Mouse (Mus musculus): ENCODE data around the gene 2610507B11Rik. TPM values are rescaled to one million over a fixed set of nuclear protein-coding genes. Genes with fewer than 3 reads are reported as not detected.
"Not testable (repeated sequence)": the region's sequence is repeated elsewhere in the genome, so short reads cannot be mapped to it uniquely, and the experiment has no call there.

The 2610507B11Rik gene
- total RNA-seq, 2 experiments from 2014 or later, result 176 to 177 TPM

DNA sequence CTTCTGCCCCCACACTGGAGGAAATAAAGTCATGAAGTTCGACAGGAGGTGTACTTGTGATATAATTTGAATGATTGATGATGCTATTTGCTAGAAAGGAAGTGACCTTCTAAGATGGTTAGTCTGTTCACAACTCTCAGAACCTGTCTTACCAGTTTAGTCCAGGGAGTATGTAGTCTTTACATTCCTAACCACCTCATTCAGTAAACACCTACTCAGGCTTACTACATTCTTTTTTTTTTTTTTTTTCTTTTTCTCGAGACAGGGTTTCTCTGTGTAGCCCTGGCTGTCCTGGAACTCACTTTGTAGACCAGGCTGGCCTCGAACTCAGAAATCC lies 14.6 kb upstream of the 2610507B11Rik start:
- intact Hi-C loops (cut with DNase I), result loop anchor here (2.0 kb wide), 1 partner anchor 14 kb away; the partner anchor contains the start of gene 2610507B11Rik
- DNase-seq (ENCODE audit: extremely low spot score in 1 of 2, low spot score in 2 of 2), result no peak
- TF ChIP-seq CTCF (IDR thresholded peaks at IDR 0.05), result no peak
- 0 out of 2 replicates have a peak overlapping the region, but pooled peaks have one; percentile 85 for H3K4me3 ChIP-seq
- H3K27ac ChIP-seq, result no peak overlapping the region

DNA sequence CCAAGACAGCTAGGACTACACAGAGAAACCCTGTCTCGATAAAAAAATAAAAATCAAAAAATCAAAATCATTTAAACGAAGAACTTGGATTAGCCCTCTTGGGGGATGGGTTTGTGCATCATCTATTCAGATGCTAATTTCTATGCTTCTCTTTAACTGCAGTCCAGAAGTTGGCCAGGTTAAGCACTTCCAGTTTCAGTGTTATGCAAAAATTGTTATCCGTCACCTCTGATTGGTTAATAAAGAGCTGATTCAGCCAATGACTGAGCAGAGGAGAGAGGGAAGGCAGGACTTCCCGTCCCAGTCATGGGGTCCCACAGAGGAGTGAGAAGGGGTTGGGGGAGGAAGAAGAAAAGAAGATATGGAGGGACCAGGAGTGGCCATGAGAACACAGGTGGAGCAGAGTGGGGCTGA lies 13.8 kb upstream of the 2610507B11Rik start:
- Histone ChIP-seq H3K4me3 (no peak overlapping the region), H3K27ac (no peak overlapping the region)
- DNase-seq (ENCODE audit: extremely low spot score in 1 of 2, low spot score in 2 of 2), result no peak
- intact Hi-C loops (cut with DNase I), result loop anchor here (2.0 kb wide), 1 partner anchor 13 kb away; the partner anchor contains the start of gene 2610507B11Rik
- TF ChIP-seq CTCF (IDR thresholded peaks at IDR 0.05), result no peak

DNA sequence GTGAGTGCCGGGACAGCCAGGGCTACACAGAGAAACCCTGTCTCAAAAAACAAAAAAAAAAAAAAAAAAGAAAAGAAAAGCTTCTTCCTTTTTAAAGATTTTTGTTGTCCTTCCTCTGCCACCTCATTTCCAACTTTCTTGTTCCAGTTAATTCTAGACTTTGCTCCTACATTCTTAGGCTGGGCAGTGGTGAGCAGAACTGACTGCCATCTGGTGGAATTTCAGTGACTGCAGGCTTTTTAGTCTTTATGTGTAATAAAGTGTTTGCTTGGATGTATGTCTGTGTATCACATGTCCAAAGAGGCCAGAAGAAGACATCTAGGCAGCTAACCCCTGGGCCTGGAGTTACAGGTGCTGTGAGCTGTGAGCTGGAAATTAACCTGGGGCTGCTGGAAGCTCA lies 4.9 kb upstream of the 2610507B11Rik start:
- no peak overlapping the region for H3K4me3 ChIP-seq
- intact Hi-C loops (cut with DNase I), result no loop called here
- peak; percentile 47 for TF ChIP-seq CTCF (IDR thresholded peaks at IDR 0.05)
- no peak for DNase-seq (ENCODE audit: extremely low spot score in 1 of 2, low spot score in 2 of 2)
- H3K27ac ChIP-seq, result no peak overlapping the region

DNA sequence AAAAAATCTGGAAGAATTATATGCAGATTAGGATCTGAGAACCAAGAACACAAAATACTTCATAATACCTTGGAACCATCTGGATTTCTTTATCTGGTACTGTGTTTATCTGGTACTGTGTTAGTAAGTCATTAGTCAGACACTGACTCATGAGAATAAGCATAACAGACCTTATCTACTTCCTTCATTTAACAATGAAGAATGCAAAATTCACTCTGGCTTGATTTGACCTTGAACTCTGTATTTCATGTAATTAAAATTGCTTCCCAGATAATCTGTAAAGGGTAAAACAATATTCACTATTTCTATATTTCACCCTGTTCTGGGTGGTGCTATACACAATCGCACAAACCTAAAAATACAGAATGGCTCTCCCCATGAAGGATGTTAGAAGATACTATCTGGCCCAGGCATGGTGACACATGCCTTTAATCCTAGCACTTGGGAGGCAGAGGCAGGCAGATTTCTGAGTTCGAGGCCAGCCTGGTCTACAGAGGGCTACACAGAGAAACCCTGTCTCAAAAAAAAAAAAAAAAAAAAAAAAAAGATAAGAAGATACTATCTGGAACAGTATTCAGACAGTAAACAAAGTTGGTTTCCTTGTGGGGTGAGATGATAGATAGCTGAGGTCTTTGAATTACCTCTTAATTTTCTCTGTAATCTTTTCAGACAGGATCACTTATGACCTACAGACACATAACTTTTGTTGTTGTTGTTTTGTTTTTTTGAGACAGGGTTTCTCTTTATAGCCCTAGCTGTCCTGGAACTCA lies 878 bp upstream of the 2610507B11Rik start:
- Histone ChIP-seq H3K4me3 (peak overlapping the region; percentile 56), H3K27ac (peak overlapping the region; percentile 76; the same call in 1 of the 2 replicates)
- no peak for TF ChIP-seq CTCF (IDR thresholded peaks at IDR 0.05)
- no peak for DNase-seq (ENCODE audit: extremely low spot score in 1 of 2, low spot score in 2 of 2)
- intact Hi-C loops (cut with DNase I), result loop anchor here (2.0 to 5.0 kb wide), 3 partner anchors 14 to 87 kb away; partner anchors contain the start of gene Pigs

DNA sequence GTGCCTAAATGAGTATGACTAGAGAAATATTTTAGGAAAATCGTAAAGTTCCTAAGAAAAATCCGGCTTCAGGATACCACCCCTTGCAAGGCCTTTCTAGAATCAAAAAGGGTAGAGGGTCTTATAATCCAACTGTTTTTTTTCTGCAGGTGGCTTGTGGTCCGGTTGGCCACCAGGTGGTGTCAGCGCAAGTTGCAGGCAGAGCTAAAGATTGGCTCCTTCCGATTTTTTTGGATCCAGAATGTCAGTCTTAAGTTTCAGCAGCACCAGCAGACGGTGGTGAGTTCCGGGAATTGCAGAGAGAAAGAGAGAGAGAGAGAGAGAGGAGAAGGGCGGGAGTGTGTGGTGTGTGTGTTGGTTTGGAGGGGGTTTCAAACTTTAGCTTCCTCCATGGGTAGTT lies 998 bp downstream of the 2610507B11Rik start:
- peak; percentile 31 to 32 for DNase-seq (ENCODE audit: extremely low spot score in 1 of 2, low spot score in 2 of 2)
- peak overlapping the region; percentile 94 for H3K4me3 ChIP-seq
- TF ChIP-seq CTCF (IDR thresholded peaks at IDR 0.05), result peak; percentile 61
- intact Hi-C loops (cut with DNase I), result loop anchor here (5.0 kb wide), 2 partner anchors 65 to 85 kb away; partner anchors contain the start of gene Pigs
- H3K27ac ChIP-seq, result no peak overlapping the region

DNA sequence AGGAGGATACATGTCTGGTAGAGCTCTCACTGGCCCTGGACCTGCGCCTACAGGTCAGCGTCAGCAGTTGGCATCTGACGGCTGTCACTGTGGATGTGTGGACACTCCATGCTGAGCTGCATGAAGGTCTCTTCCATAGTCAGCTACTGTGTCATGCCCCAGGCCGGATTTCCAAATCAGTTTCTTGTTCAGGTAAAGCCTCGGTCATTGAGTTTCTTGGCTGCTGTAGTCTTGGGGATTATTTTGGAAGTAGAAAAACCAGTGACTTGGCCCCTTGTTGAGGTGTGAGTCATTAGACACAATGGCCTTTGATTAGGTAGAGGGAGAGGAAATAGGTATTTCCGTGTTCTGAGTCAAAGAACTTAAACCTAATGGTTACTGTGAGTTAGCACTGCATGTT lies 4.0 kb downstream of the 2610507B11Rik start:
- intact Hi-C loops (cut with DNase I), result no loop called here
- Histone ChIP-seq H3K4me3 (no peak overlapping the region), H3K27ac (no peak overlapping the region)
- no peak for TF ChIP-seq CTCF (IDR thresholded peaks at IDR 0.05)
- no peak for DNase-seq (ENCODE audit: extremely low spot score in 1 of 2, low spot score in 2 of 2)

DNA sequence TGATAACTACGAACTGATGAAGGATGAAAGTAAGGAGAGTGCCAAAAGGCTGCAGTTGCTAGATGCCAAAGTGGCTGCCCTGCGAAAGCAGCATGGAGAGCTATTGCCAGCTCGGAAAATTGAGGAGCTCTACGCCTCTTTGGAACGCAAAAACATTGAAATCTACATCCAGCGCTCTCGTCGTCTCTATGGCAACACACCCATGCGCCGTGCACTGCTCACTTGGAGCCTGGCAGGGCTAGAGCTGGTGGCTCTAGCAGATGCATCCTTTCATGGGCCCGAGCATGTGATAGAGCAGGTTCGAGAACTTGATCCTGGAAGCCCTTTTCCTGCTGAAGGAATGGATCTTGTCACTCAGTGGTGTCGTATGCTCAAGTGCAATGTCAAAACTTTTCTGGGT lies 10.4 kb downstream of the 2610507B11Rik start:
- no peak for TF ChIP-seq CTCF (IDR thresholded peaks at IDR 0.05)
- peak overlapping the region; percentile 28; the same call in 1 of the 2 replicates for H3K27ac ChIP-seq
- no peak overlapping the region for H3K4me3 ChIP-seq
- DNase-seq (ENCODE audit: extremely low spot score in 1 of 2, low spot score in 2 of 2), result peak; percentile 62 to 67
- intact Hi-C loops (cut with DNase I), result loop anchor here (5.0 kb wide), 1 partner anchor 45 kb away; no protein-coding TSS in a partner anchor

DNA sequence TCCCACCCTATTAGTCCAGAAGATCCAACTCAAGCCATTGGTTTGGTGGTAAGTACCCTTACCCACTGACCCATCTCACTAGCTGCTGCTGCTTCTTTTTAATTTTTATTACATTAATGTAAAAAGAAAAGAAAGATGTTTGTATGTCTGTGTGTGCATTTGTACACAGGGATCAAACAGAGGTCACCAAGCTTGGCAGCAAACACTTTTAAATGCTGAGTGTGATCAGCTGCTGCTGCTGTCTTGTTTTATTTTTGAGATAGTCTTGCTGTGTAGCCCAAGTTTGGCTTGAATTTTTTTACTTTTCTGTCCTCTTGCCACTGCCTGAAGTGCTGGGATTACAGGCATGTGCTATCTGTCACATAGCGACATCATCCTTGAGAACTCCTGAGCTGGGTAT lies 14.0 kb downstream of the 2610507B11Rik start:
- DNase-seq (ENCODE audit: extremely low spot score in 1 of 2, low spot score in 2 of 2), result no peak

DNA sequence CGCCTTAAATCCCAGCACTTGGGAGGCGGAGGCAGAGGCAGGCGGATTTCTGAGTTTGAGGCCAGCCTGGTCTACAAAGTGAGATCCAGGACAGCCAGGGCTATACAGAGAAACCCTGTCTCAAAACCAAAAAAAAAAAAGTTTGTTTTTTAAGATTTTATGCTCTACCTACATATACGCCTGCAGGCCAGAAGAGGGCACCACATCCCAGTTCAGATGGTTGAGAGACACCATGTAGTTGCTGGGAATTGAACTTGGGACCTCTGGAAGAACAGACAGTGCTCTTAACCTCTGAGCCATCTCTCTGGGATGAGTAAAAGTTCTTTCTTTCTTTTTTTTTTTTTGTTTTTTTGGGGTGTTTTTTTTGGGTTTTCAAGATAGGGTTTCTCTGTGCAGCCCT lies 14.6 kb downstream of the 2610507B11Rik start:
- H3K4me3 ChIP-seq; DNase-seq (ENCODE audit: extremely low spot score in 1 of 2, low spot score in 2 of 2); intact Hi-C loops (cut with DNase I); H3K27ac ChIP-seq: not testable (repeated sequence)
- peak; percentile 40 for TF ChIP-seq CTCF (IDR thresholded peaks at IDR 0.05)

More for the DNA sequence above, 14.0 kb downstream of the 2610507B11Rik start:
- TF ChIP-seq CTCF (IDR thresholded peaks at IDR 0.05), result no peak
- intact Hi-C loops (cut with DNase I), result no loop called here
- no peak overlapping the region for H3K4me3 ChIP-seq
- H3K27ac ChIP-seq, result no peak overlapping the region

DNA sequence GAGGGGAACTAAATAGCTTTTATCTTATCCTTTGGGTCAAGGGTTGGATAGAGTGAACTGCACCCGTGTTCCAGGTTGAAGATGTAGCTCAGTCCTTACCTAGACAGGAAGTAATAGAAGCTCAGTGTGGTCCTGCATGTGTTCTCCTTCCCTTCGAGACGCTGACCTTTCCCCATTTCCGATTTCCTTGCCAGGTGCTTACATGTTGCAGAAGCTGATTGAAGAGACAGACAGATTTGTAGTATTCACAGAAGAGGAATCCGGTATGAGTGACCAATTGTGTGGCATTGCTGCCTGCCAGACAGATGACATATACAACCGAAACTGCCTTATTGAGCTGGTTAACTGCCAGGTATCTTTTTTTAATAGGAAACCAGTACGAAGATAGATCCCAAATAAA lies 17.3 kb downstream of the 2610507B11Rik start:
- intact Hi-C loops (cut with DNase I), result no loop called here
- no peak overlapping the region for H3K27ac ChIP-seq
- TF ChIP-seq CTCF (IDR thresholded peaks at IDR 0.05), result no peak
- no peak overlapping the region for H3K4me3 ChIP-seq
- no peak for DNase-seq (ENCODE audit: extremely low spot score in 1 of 2, low spot score in 2 of 2)

DNA sequence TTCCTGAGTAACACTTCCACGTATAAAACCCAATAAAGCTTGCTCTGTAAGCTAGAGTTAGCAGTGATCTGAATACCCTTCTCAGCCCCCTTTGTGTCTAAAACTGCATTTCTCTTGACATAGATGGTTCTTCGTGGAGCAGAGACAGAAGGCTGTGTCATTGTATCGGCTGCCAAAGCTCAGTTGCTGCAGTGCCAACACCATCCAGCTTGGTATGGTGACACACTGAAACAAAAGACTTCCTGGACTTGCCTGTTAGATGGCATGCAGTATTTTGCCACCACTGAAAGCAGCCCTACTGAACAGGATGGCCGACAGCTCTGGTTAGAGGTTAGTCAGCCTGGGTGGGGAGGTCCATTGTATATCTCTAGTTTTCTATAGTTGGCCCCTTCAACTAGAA lies 18.0 kb downstream of the 2610507B11Rik start:
- intact Hi-C loops (cut with DNase I), result no loop called here
- DNase-seq (ENCODE audit: extremely low spot score in 1 of 2, low spot score in 2 of 2), result no peak
- TF ChIP-seq CTCF (IDR thresholded peaks at IDR 0.05), result no peak
- H3K27ac ChIP-seq, result peak overlapping the region; percentile 10; the same call in 1 of the 2 replicates
- H3K4me3 ChIP-seq, result no peak overlapping the region

DNA sequence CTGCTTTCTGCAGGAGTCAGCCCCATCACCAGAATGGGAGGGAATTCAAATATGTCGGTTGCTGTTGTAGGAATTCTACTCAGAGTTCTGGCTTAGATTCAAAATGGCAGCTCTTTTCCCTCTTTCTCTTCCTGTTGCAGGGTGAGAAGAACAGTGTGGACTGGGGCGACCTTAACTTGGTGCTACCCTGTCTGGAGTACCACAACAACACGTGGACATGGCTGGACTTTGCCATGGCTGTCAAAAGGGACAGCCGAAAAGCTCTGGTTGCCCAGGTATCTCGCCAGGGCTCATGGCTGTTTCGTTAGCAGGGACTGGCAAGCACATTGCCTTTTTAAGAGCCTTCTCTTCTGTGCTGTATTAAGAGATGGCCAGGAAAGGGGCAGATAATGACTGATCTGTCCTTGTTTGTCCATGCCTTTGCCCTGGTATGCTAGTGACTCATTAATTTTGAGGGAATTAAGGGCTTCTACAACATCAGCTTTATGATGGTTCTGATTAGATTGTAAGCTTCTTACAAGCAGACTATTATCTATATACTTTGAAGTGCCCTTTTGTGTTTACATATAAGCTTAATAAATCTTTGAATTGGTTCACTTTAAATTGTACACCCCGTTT lies 27.7 kb downstream of the 2610507B11Rik start:
- Histone ChIP-seq H3K4me3 (no peak overlapping the region), H3K27ac (no peak overlapping the region)
- intact Hi-C loops (cut with DNase I), result no loop called here
- DNase-seq (ENCODE audit: extremely low spot score in 1 of 2, low spot score in 2 of 2), result no peak
- TF ChIP-seq CTCF (IDR thresholded peaks at IDR 0.05), result no peak
